Comparison of ENCODE assay signal across 11 mouse cellular contexts in the genomic region with DNA sequence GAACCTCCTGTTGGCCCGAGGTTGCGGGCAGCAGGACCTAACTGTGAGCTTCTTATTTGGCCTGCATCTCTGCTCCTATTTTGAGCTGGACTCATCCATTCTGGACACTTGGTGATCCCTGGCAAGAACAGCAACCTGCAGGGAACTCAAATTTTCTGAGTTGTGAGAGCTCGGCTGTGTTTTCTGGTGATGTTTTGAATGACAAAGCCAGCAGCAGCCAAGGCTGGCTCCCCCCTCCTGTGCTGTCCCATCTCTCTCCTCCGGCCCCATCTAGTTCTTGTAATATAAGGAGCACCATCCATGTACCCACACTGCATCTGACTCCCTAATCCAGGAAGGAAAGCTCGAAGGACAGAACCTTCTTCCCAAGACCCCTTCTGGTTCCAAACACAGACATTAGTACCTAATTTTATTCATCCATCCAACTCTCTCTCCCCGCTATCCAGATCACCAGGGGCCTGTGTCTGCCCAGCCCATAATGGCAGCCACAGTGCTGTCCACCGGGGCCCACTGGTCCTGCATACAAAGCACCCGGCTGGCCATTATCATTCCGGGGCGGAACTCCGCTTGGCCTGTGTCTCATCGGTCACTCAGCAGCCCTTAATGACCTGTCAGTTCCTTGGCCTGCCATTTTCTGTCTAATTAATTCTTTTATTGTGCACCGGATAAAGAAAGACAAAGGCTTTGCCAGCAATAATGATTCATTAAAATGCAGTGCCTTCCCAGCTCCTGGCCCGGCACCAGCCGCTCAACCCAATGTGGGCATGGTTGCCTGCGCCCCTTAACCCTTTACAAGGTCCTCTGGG. TPM values are rescaled to one million over a fixed set of nuclear protein-coding genes. Genes with fewer than 3 reads are reported as not detected.
DNase-seq lines count a peak whose midpoint lies in the region; ATAC-seq and TF ChIP-seq lines count a peak whose summit lies in the region.
"Had no signal": no experiment of that assay in that cellular context is flagged by ENCODE, and none has a peak within 500 bp of the region (broad histone marks: within the 10 kb centered on the region; RNA-seq: fewer than 3 reads in every experiment).

No protein-coding gene starts in this region.

- DNase-seq in heart, postnatal 36 days: no peak
- DNase-seq in frontal cortex, postnatal 10 days (ENCODE audit: low spot score in 2 of 2): peak; percentile 70 to 76
- DNase-seq in right cerebral cortex, postnatal 25 days: peak; percentile 52
- no peak for DNase-seq in gastrocnemius, postnatal 25 days
- no peak for DNase-seq in stomach, postnatal 0 days (ENCODE audit: low spot score)
- DNase-seq: adrenal gland, adult 2 months had no signal

- WGBS in heart, embryonic 14.5 days: 67% methylated on average over 16 of the region's 16 CpGs
- 66% methylated on average over 16 of the region's 16 CpGs for WGBS in limb, embryonic 13.5 days
- WGBS in stomach, postnatal 0 days: 80% methylated on average over 16 of the region's 16 CpGs

- H3K4me1 ChIP-seq in heart, embryonic 14.5 days (ENCODE audit: control insufficient read depth in 2 of 2, insufficient read depth in 2 of 2, low read length in 2 of 2): peaks cover 31 to 33% of the 10 kb centered on the region in 2 experiments
- peaks cover 24% of the 10 kb centered on the region for H3K4me1 ChIP-seq in limb, embryonic 13.5 days
- no peaks in the 10 kb centered on the region for H3K4me1 ChIP-seq in stomach, postnatal 0 days (replicated peaks; ENCODE audit: control insufficient read depth, insufficient read depth)

- no peak for ATAC-seq in heart, embryonic 14.5 days (ENCODE audit: insufficient number of reproducible peaks, insufficient read depth, low FRiP score, low read depth)
- ATAC-seq in limb, embryonic 13.5 days (ENCODE audit: low FRiP score, low read depth): no peak
- no peak for ATAC-seq in stomach, postnatal 0 days (ENCODE audit: low FRiP score, low TSS enrichment)
- ATAC-seq in monocyte, adult 5-6 weeks (replicated peaks; ENCODE audit: insufficient number of reproducible peaks, low FRiP score, low TSS enrichment, poor library complexity, severe bottlenecking): no peak

- H3K27me3 ChIP-seq in heart, embryonic 14.5 days (ENCODE audit: control insufficient read depth, insufficient read depth, low read length): no peaks in the 10 kb centered on the region
- H3K27me3 ChIP-seq in limb, embryonic 13.5 days: no peaks in the 10 kb centered on the region; the same call in 1 of the 2 replicates
- no peaks in the 10 kb centered on the region; the same call in 1 of the 2 replicates for H3K27me3 ChIP-seq in stomach, postnatal 0 days (ENCODE audit: control insufficient read depth, insufficient read depth, low read length)

- intact Hi-C loops in heart, postnatal 36 days (cut with DNase I): no loop called here

- H3K4me2 ChIP-seq in heart, embryonic 14.5 days (ENCODE audit: low read length): no peak overlapping the region
- H3K4me2 ChIP-seq in limb, embryonic 13.5 days (replicated peaks): no peak overlapping the region
- H3K4me2 ChIP-seq in stomach, postnatal 0 days (replicated peaks; ENCODE audit: low read depth): no peak overlapping the region
- H3K4me2 ChIP-seq: lung, embryonic 15.5 days had no signal

- H3K4me3 ChIP-seq in heart, embryonic 14.5 days (ENCODE audit: control insufficient read depth in 1 of 2, insufficient read depth in 1 of 2, low read depth in 1 of 2, low read length in 2 of 2): no peak overlapping the region
- no peak overlapping the region for H3K4me3 ChIP-seq in limb, embryonic 13.5 days
- H3K4me3 ChIP-seq in stomach, postnatal 0 days (ENCODE audit: low read depth, low read length): no peak overlapping the region
- H3K4me3 ChIP-seq: lung, embryonic 15.5 days had no signal

- peak overlapping the region; percentile 31 to 45; a peak in 2 of 4 replicates for H3K27ac ChIP-seq in heart, embryonic 14.5 days (replicated peaks in 1 of 2; ENCODE audit: control insufficient read depth in 1 of 2, insufficient read depth in 1 of 2, low read depth in 2 of 2, low read length in 2 of 2)
- H3K27ac ChIP-seq in limb, embryonic 13.5 days: no peak overlapping the region
- no peak overlapping the region for H3K27ac ChIP-seq in stomach, postnatal 0 days (replicated peaks)
- H3K27ac ChIP-seq: kidney, postnatal 0 days; lung, embryonic 15.5 days had no signal

- TF ChIP-seq CTCF in stomach, postnatal 0 days (IDR thresholded peaks at IDR 0.05; ENCODE audit: low read depth): no peak

- H3K9ac ChIP-seq in heart, embryonic 14.5 days (ENCODE audit: low read length): no peak overlapping the region
- H3K9ac ChIP-seq in limb, embryonic 13.5 days: 0 out of 2 replicates have a peak overlapping the region, but pooled peaks have one; percentile 19
- H3K9ac ChIP-seq in stomach, postnatal 0 days (ENCODE audit: low read length): no peak overlapping the region
- H3K9ac ChIP-seq: lung, embryonic 15.5 days had no signal

- no peaks in the 10 kb centered on the region for H3K9me3 ChIP-seq in heart, embryonic 14.5 days (ENCODE audit: control insufficient read depth, low read length)
- H3K9me3 ChIP-seq in limb, embryonic 13.5 days: no peaks in the 10 kb centered on the region
- H3K9me3 ChIP-seq in stomach, postnatal 0 days (ENCODE audit: control insufficient read depth, low read length): no peaks in the 10 kb centered on the region
- H3K9me3 ChIP-seq: lung, embryonic 15.5 days had no signal

- no peak for TF ChIP-seq EP300 in stomach, postnatal 0 days (optimal IDR thresholded peaks at IDR 0.05)

- no peaks in the 10 kb centered on the region for H3K36me3 ChIP-seq in heart, embryonic 14.5 days (ENCODE audit: control insufficient read depth, insufficient read depth, low read length)
- H3K36me3 ChIP-seq in limb, embryonic 13.5 days: no peaks in the 10 kb centered on the region
- no peaks in the 10 kb centered on the region for H3K36me3 ChIP-seq in stomach, postnatal 0 days (ENCODE audit: control insufficient read depth, insufficient read depth, low read length)
- H3K36me3 ChIP-seq: lung, embryonic 15.5 days had no signal

RNA-seq across cellular contexts. Expression of gene Sox8, which starts 9.1 kb away (rescaled TPM):
- 0.44 and 0.70 TPM in 2 replicates for polyA plus RNA-seq in heart, embryonic 14.5 days (2014; fragmentation: Nextera tagmentation; extraction: Ambion mirVana)
- total RNA-seq in heart, postnatal 36 days (2021): under 1 TPM; 0.33 to 0.49 TPM
- polyA plus RNA-seq in limb, embryonic 13.5 days (2015; fragmentation: Nextera tagmentation; extraction: Ambion mirVana): 15.0 and 16.5 TPM in 2 replicates
- total RNA-seq in gastrocnemius, postnatal 25 days (2021): 1 to 10 TPM; 1.4 to 2.3 TPM
- 1.4 and 1.6 TPM in 2 replicates for polyA plus RNA-seq in stomach, postnatal 0 days (2015; fragmentation: Nextera tagmentation; extraction: Ambion mirVana)
- 1.2 TPM in 1 of 3 replicates, not detected in the others for total RNA-seq in monocyte, adult 5-6 weeks (2017)

RNA-seq across cellular contexts. Expression of gene Lmf1, which starts 17.5 kb away (rescaled TPM):
- 36.3 and 37.8 TPM in 2 replicates for polyA plus RNA-seq in heart, embryonic 14.5 days (2014; fragmentation: Nextera tagmentation; extraction: Ambion mirVana)
- total RNA-seq in heart, postnatal 36 days (2021): 10 to 100 TPM; 27.4 to 33.8 TPM
- 31.2 and 33.2 TPM in 2 replicates for polyA plus RNA-seq in limb, embryonic 13.5 days (2015; fragmentation: Nextera tagmentation; extraction: Ambion mirVana)
- 10 to 100 TPM; 11.6 to 16.6 TPM for total RNA-seq in gastrocnemius, postnatal 25 days (2021)
- polyA plus RNA-seq in stomach, postnatal 0 days (2015; fragmentation: Nextera tagmentation; extraction: Ambion mirVana): 16.3 and 17.7 TPM in 2 replicates
- 10.4 to 17.8 TPM (median 11.8 TPM) in 3 replicates for total RNA-seq in monocyte, adult 5-6 weeks (2017)

Comparison
In these comparisons a context has a peak if more than half of its experiments do, and no peak if none do; other contexts are left out.
1. H3K27ac ChIP-seq: peak in heart, embryonic 14.5 days (2 of 2); none in limb, embryonic 13.5 days (single experiment) and stomach, postnatal 0 days (single experiment).
2. DNase-seq: peak in frontal cortex, postnatal 10 days (2 of 2) and right cerebral cortex, postnatal 25 days (single experiment); none in heart, postnatal 36 days (0 of 2), gastrocnemius, postnatal 25 days (single experiment) and stomach, postnatal 0 days (single experiment).